Mouse (Mus musculus) liver, postnatal 0 days (tissue): ENCODE results near the gene Kcnip1.

Source experiments
- CTCF ChIP-seq: sonication (generic); IDR thresholded peaks from 2 replicates; pipeline ENCODE4 v1.5.1; 2016; ENCODE audit warnings: antibody characterized with exemption, low read depth
- EP300 ChIP-seq: IDR thresholded peaks from 2 replicates; pipeline ENCODE4 v1.6.1; 2016; ENCODE audit warnings: antibody characterized with exemption, low read depth, mild to moderate bottlenecking

DNA sequence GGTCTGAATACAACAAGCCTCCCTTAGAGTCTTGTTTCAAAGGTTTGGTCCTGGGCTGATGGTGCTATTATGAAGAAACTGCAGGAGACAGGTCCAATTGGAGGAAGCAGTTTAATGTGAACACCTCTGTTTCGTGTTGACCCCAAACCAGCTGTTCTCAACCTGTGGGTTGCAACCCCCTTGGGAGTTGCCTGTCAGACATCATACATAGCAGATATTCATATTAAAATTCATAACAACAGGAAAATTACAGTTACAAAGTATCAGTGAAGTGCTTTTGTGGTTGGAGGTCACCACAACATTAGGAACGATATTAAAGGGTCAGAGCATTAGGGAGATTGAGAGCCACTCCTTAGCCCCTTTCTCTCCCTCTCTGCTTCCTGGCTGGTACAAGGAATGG lies 91.2 kb downstream of the Kcnip1 start:
- no peak for TF ChIP-seq CTCF
- TF ChIP-seq EP300 = no peak
